Mouse (Mus musculus) cerebellum, adult 11 months (tissue): ENCODE data around the gene Aif1.

Source experiments
- DNase-seq: peaks from one replicate; pipeline ENCODE4 v3.0.0; 2022

The Aif1 gene

DNA sequence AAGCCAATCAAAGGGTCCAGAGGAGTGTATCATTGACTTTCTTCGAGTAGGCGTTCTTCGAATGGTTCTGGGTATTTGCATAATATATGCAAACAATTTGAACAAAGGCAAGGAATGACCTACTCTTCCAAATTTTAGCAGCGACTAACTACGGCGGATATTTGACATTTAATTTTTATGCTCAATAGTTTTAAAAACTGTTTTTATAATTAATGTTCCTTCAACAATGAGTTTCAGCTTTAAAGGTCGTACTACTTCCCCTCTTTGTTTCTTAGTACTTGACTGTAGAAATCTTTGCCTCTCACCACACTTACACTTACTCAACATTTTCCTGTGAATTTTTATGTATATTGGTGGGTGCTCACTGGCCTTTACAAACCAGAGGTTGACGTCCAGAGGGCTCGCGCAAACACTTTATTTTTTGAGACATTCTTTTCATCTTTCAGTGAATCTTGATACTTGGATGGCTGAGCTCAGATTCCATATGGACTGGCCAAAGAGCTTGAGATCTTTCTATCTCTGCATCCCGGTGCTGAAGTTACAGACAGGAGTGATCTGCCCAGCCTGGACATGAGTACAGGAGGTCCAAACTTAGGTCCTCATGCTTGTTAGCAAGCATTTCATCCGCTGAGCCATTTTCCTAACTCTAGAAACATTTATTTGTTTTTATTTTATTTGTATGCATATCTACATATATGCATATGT, 10.3 kb downstream of the Aif1 start:
- DNase-seq: no peak

GRCm38 (mm10) chr17:35164568-35165450, 11.1 kb downstream of the Aif1 start, which contains the start of gene Prrc2a:
Gene Prrc2a, minus strand, starts transcription at chr17:35164897.
- DNase-seq: peak; percentile 99

GRCm38 (mm10) chr17:35164218-35164567, 11.7 kb downstream of the Aif1 start:
- DNase-seq: peak; percentile 50

DNA sequence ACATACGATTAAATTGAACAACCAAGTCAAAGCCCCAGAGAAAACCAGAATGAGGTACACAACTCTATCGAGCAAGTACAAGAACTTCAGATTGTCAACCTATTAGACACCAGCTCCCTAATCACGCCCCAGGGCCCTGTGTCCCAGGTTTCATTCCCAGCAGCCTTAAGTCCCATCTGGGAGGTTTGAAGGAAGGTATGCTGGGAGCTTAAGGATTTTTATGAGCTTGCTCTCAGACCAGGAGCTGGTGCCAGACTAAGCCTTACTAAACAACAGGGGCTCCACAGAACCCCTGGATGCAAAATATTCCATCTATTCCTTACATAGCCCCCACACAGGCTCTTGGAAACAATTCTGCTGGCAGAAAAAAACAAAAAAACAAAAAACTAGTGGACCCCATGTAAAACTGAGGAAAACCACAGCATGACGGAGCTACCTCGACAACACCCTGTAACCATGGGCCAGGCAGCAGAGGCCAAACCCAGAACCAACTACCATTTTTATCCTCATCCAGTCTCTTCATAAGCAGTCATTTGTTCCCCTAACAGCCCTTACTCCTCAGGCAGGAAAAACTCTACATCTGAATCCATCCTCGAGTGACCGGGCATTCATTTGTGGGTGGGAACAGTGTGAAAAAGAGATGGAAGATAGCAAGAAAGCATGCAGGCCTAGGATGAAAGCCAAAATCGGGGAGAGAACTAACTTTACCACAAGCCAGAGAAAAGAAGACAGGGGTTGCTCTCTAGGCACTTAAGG, 12.4 kb downstream of the Aif1 start:
- no peak for DNase-seq

GRCm38 (mm10) chr17:35162730-35163129, 13.1 kb downstream of the Aif1 start:
- no peak for DNase-seq

- no peak for DNase-seq
Measured at GRCm38 (mm10) chr17:35162121-35162520, 13.7 kb downstream of the Aif1 start.

- no peak for DNase-seq
Measured at GRCm38 (mm10) chr17:35161421-35161820, 14.4 kb downstream of the Aif1 start.

DNA sequence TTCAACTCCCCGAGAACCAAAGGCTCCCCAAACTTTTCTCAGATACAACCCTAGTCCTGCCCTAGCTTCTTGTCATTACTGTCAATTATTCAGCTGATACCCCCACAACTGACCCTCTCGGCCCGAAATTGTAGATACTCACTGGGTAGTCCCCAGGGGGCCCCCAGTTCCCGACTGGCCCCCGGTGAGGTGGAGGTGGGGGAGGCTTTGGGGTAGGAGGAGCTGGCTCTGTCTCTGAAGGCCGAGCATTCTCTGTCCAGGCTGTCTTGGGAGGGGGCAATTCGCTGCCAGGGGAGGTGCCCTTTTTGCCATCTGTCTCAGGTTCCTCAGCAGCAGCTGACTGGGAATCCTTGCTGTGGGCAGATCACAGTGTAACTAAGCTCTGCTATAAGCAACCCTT, 16.2 kb downstream of the Aif1 start:
- no peak for DNase-seq

- no peak for DNase-seq
Measured at GRCm38 (mm10) chr17:35158850-35159593, 16.8 kb downstream of the Aif1 start.

DNA sequence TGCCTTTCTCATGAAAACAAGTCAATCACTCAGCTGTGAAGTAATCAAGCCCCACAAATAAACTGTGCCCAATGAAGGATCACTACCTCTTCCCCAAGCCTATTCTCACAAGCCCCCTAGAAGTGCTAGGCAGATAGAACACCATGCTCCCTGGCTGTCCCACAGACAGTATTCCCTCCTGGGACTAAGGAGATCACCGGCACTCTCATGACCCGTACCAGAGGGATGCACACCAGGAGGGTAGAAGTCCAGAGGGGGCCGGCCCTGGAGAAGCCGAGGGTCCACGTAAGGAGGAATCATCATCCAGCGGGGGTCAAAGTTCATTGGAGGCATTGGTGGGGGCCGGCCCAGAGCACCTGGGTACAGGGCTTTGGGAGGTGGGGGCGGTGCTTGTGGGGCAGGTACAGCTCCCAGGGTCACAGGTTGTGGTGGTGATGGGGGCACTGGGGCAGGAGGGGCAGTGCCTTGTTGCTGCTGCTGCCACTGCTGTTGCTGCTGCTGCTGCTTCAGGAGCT, 18.1 kb downstream of the Aif1 start:
- no peak for DNase-seq

DNA sequence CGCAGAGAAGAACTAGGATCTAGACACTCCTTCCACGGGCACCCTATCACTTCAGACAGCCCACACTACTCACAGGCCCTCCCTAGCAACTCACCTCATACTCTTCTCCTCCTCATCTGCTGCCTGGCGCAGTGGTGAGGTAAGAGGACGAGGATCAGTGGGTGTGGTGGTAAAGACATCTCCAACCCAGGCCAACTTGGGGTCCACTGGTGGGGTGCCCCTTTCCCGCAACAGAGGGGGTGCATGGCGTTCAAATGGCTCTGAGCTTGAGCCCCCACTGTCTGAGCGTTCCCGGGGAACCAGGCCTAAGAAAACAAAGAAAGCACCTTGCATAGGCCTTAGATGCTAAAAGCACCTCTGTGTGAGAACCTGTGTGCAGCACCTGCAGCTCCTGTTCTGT, 18.6 kb downstream of the Aif1 start:
- no peak for DNase-seq

DNA sequence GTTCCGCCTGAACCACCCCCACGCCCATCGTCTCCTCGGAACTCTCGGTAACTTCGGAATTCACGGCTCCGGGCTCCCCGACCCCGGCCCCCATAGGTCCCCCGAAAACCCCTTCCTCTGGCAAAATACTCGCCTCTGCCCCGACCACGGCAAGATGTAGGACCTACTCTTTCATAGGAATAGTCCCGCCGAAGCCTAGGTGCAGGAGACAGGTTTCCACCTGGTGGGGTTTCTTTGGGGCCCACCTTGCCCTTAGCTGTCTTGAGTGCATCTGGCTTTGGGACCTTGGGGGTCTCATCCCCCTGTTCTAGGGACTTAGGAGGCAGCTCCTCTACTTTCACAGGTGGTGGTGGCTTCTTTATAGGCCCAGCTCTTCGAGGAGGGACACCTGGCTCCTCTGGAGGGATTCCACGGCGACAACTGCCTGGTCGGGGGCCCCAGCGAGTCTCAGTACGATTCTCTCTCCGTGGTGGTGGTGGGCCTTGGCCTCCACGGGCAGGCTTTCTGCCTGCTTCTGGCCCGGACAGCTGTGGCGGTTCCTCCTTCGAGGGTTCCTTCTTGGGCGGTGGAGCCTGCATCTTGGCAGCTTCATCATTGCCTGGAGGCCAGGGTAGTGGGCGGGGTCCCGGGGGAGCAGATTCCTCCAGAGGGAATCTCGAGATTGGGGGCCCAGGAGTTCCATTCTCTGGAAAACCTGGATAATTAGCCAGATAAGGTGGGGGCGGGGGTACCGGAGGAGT, 19.2 kb downstream of the Aif1 start:
- DNase-seq: no peak

GRCm38 (mm10) chr17:35155451-35155850, 20.4 kb downstream of the Aif1 start:
- no peak for DNase-seq

DNA sequence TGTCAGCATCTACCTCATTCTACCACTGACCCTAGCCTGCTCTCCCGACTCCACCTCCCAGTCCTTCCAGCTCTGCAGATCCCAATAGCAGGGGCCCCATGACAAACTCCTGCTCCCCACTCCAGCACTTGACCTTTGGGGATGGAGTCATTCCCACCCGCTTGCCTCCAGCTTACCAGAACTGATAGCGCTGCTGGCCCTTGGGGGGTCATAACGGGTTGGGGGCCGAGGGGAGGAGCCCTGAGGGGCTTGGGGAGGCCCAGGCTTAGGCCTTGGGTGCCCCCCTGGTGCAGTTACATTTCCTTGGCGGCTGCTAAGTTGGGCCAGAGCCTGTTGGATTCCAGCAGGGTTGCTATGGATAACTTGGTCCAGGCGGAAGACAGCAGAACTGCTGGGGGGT, 21.3 kb downstream of the Aif1 start:
- DNase-seq: no peak

- no peak for DNase-seq
Measured at GRCm38 (mm10) chr17:35153931-35154330, 21.9 kb downstream of the Aif1 start.

DNA sequence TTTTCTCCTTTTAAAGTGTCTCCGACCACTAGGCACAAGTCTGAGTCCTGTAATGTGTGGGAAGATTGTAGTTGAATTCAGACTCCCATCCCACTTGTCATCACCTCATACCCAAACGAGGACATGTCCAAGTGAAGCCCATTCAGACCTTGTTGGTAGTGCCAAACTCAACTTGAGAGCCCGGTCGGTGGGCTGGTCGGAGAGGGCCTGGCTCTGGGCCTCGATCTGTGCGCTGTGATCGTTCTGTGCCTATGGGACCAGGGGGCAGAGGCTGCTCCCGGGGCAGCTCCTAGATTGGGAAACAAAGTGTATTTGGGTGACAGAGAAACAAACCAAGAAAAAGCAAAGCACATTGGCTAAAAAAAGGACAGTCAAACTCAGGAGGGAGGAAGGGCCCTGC, 22.8 kb downstream of the Aif1 start:
- no peak for DNase-seq

GRCm38 (mm10) chr17:35152121-35152520, 23.7 kb downstream of the Aif1 start:
- DNase-seq: no peak

DNA sequence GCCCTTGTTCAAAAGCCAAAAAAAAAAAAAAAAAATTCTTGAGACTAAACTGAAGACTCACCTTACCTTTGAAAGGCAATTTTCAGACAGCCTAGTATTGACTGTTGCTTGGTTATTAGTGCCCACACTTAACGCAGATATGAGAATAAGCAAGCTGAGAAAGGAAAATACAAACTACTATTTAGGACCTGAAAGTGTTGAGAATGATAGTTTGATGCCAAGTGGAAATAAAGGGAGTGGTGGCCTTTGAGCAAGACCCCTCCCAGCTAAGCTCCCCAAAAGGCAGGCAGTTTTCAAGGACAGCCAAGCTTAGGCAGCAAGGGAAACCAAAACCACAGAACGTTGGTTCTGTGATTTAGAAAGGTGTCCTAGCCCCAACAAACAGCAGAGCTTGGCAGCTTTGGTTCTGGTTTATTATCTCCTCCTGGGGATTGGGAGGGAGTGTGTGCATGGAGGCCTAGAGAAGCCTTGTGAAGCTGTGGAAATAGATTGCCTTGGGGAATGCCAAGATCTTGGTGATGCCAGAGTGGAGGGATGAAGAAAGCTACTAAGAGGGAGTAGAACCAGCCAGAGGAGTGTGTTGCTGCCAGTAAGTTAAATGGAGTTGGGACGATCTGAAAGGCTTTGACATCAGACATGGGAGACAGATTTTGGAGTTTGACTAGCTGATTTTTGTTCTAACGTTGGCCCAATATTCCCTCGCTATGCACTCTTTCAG, 27.8 kb downstream of the Aif1 start:
- no peak for DNase-seq

DNA sequence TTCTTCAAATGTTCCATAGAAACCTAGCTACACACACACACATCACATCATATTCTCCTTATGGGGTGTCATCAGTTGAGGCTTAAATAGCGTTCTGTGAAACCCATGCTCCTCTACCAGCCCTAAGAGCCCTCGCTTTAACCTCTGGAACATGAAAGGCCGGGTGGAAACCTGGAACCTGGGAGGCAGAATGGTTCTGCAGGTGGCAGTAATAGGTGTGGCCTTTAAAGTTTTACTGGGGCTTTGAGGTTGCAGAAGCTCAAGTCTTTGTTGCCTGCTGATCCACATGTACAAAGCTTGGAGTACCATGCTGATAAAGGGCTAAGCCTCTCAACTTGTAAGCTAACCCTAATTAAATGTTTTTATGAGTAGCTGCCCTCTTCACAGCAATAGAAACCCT, 28.5 kb downstream of the Aif1 start:
- DNase-seq: no peak

GRCm38 (mm10) chr17:35146139-35146538, 29.7 kb downstream of the Aif1 start:
- no peak for DNase-seq

GRCm38 (mm10) chr17:35141971-35142370, 33.9 kb downstream of the Aif1 start:
- no peak for DNase-seq
